Mouse (Mus musculus) cerebellum, adult 18-20 months (tissue): ENCODE results near the gene Calhm2.

ENCODE experiments used
- DNase-seq, 2 experiments: peaks; one replicate each; pipeline ENCODE4 v3.0.0; 2021

Gene Calhm2

DNA sequence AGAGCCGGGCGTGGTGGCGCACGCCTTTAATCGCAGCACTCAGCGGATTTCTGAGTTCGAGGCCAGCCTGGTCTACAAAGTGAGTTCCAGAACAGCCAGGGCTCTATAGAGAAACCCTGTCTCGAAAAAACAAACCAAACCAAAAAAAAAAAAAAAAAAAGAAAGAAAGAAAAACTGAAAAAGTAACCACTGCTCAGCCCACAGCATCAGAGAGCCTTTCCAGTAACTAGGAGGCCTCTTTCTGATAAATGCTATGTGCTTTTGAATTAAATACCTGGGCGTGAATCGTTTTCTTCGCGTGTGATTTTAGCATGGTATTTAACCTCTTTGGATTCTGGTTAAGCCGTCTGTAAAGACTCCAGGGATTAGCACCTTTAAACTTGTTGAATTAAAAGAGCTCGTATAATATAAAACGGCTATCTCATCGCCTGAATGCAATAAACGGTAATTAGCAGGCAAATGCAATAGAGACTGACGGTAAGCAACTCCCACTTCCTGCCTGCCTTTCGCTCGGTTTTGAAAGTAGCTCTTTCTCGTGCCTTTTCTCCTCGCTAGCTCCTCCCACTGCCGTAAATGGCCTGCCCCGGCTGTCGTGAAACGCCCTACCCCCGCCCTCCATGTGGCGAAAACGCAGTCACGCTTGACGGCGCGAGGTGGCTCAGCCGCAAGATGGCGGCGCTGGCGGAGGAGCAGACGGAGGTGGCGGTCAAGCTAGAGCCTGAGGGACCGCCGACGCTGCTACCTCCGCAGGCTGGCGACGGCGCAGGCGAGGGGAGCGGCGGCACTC lies 70.8 kb downstream of the Calhm2 start, which contains the start of gene Taf5:
Gene Taf5 (plus strand): TSS at position 651 of the 787 bp plus-strand sequence.
- peak; percentile 97 to 98 for DNase-seq

DNA sequence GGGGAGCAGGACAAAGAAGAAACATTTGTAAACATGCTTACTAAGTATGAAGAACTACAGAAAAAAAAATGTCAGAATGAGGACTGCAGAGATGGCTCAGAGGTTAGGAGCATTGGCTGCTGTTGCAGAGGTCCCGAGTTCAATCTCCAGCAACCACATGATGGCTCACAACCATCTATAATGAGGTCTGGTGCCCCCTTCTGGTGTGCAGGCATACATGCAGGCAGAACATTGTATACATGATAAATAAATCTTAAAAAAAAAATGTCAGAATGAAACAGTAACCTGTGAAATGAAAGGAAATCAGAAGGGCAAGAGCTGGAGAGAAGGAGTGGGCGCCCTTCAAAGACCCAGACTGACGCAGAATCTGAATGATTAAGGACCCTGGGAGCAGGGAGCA lies 72.2 kb downstream of the Calhm2 start:
- DNase-seq: no peak

DNA sequence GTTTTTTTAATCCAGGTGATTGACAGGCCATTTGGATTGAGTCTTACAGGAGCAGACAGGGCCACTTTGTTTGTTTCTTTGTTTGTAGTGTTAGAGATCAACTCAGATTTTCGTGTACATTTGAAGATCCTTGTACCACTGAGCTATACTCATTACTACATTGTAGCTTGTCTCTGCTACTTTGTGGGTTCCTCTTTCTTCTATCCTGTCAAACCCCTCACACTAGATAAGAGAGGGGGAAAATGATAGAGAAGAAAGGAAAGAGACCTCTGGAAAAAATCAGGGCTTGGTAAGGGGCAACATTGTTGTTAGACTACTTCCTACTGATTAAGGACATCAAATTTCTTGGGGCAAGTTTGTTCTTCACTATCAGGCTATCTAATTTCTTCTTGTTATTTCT lies 80.4 kb downstream of the Calhm2 start:
- DNase-seq: no peak
